Mouse (Mus musculus) fat pad, adult 2 months (tissue): ENCODE data around the gene Col11a2.

Experiments
- DNase-seq: peaks from one replicate; pipeline ENCODE4 v3.0.0-alpha.2; 2011; ENCODE audit warnings: low read depth, low spot score; ENCODE audit errors: extremely low read depth

Gene Col11a2

GRCm38 (mm10) chr17:34101604-34102032, 62.4 kb downstream of the Col11a2 start:
- no peak for DNase-seq

- DNase-seq = no peak
Observed at GRCm38 (mm10) chr17:34102831-34103230, 63.6 kb downstream of the Col11a2 start.

GRCm38 (mm10) chr17:34104804-34105203, 65.6 kb downstream of the Col11a2 start:
- DNase-seq = no peak

GRCm38 (mm10) chr17:34106555-34106954, 67.3 kb downstream of the Col11a2 start:
- DNase-seq = no peak

GRCm38 (mm10) chr17:34107109-34107867, 68.1 kb downstream of the Col11a2 start:
- DNase-seq = no peak

GRCm38 (mm10) chr17:34108460-34108859, 69.2 kb downstream of the Col11a2 start:
- no peak for DNase-seq

- DNase-seq = no peak
Observed at GRCm38 (mm10) chr17:34109038-34109805, 70.0 kb downstream of the Col11a2 start.

GRCm38 (mm10) chr17:34109806-34110195, 70.6 kb downstream of the Col11a2 start:
- no peak for DNase-seq

GRCm38 (mm10) chr17:34110309-34110708, 71.1 kb downstream of the Col11a2 start:
- DNase-seq = no peak

GRCm38 (mm10) chr17:34114114-34114513, 74.9 kb downstream of the Col11a2 start:
- DNase-seq = no peak
